In the genomic region with DNA sequence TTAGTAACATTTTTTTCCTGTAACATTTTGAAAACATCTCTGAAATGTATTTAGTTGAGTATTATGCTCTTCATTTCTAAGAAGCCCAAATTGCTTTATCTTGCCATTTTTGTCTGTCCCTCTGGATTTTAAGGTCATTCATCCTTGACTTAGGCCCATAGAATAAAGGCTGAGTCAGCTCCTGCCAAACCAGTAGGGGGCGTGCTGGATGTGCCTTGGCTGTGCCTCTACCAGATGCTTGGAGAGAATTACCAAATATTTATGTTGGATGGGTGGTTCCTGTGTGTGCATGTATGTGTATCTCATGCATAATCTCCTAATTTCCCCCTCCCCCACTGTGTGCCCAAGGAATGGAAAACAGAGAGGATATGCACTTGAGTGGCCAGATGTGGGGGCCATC, we compare ENCODE assay signal across 22 mouse cellular contexts. TPM values are rescaled to one million over a fixed set of nuclear protein-coding genes. Genes with fewer than 3 reads are reported as not detected.
DNase-seq lines count a peak whose midpoint lies in the region; ATAC-seq and TF ChIP-seq lines count a peak whose summit lies in the region.
"Had no signal": no experiment of that assay in that cellular context is flagged by ENCODE, and none has a peak within 500 bp of the region (broad histone marks: within the 10 kb centered on the region; RNA-seq: fewer than 3 reads in every experiment).

No protein-coding gene starts in this region.

- no peak overlapping the region for H3K9ac ChIP-seq in hindbrain, postnatal 0 days (replicated peaks; ENCODE audit: low read length)
- no peak overlapping the region for H3K9ac ChIP-seq in hindbrain, embryonic 14.5 days
- H3K9ac ChIP-seq: forebrain, embryonic 13.5 days; heart, embryonic 12.5 days; limb, embryonic 15.5 days had no signal

- WGBS in cerebellum, adult 2 months, result 50% methylated on average over 1 of the region's 1 CpGs
- 33% methylated on average over 1 of the region's 1 CpGs for WGBS in hindbrain, postnatal 0 days
- 37% methylated on average over 1 of the region's 1 CpGs for WGBS in hindbrain, embryonic 14.5 days

- H3K4me1 ChIP-seq in cerebellum, adult 2 months (ENCODE audit: control insufficient read depth, insufficient read depth, low read length), result peaks cover 20% of the 10 kb centered on the region
- H3K4me1 ChIP-seq in hindbrain, postnatal 0 days (ENCODE audit: insufficient read depth, low read length), result 0 out of 2 replicates have a peak, but pooled peaks cover 4% of the 10 kb centered on the region
- peaks cover 8% of the 10 kb centered on the region; the same call in 1 of the 2 replicates for H3K4me1 ChIP-seq in hindbrain, embryonic 14.5 days (replicated peaks; ENCODE audit: control insufficient read depth, insufficient read depth, low read length)
- peaks cover 5% of the 10 kb centered on the region for H3K4me1 ChIP-seq in E14TG2a.4 (replicated peaks; ENCODE audit: low read depth, low read length)

- no peak for ATAC-seq in cerebellum, adult (ENCODE audit: insufficient number of reproducible peaks, low FRiP score, low TSS enrichment)
- no peak for ATAC-seq in hindbrain, postnatal 0 days
- no peak for ATAC-seq in hindbrain, embryonic 14.5 days (ENCODE audit: low FRiP score)
- ATAC-seq: CD4-positive, CD25-positive, alpha-beta regulatory T cell, adult 4 months; forebrain, embryonic 13.5 days; hindbrain, embryonic 16.5 days; midbrain, embryonic 16.5 days had no signal

- no peak overlapping the region for H3K4me2 ChIP-seq in hindbrain, postnatal 0 days (ENCODE audit: low read depth, low read length)
- H3K4me2 ChIP-seq in hindbrain, embryonic 14.5 days (replicated peaks), result no peak overlapping the region
- H3K4me2 ChIP-seq: forebrain, embryonic 13.5 days; heart, embryonic 12.5 days; limb, embryonic 15.5 days had no signal

- H3K36me3 ChIP-seq in hindbrain, postnatal 0 days (ENCODE audit: insufficient read depth, low read length), result no peaks in the 10 kb centered on the region
- no peaks in the 10 kb centered on the region for H3K36me3 ChIP-seq in hindbrain, embryonic 14.5 days (replicated peaks; ENCODE audit: control insufficient read depth, insufficient read depth)
- H3K36me3 ChIP-seq in E14TG2a.4 (ENCODE audit: insufficient read depth, low read length), result no peaks in the 10 kb centered on the region
- H3K36me3 ChIP-seq: heart, embryonic 12.5 days; limb, embryonic 15.5 days had no signal

- no peak overlapping the region for H3K4me3 ChIP-seq in cerebellum, adult 2 months (replicated peaks; ENCODE audit: insufficient read depth, low read depth, low read length)
- no peak overlapping the region for H3K4me3 ChIP-seq in hindbrain, postnatal 0 days (ENCODE audit: low read length)
- no peak overlapping the region for H3K4me3 ChIP-seq in hindbrain, embryonic 14.5 days (replicated peaks; ENCODE audit: low read length)
- no peak overlapping the region for H3K4me3 ChIP-seq in E14TG2a.4 (replicated peaks; ENCODE audit: low read length)
- H3K4me3 ChIP-seq: forebrain, embryonic 13.5 days; heart, embryonic 12.5 days; limb, embryonic 15.5 days had no signal

- no peaks in the 10 kb centered on the region for H3K9me3 ChIP-seq in hindbrain, postnatal 0 days (ENCODE audit: low read length)
- H3K9me3 ChIP-seq in hindbrain, embryonic 14.5 days (ENCODE audit: control insufficient read depth, low read length), result no peaks in the 10 kb centered on the region
- no peaks in the 10 kb centered on the region for H3K9me3 ChIP-seq in E14TG2a.4 (ENCODE audit: low read length)
- H3K9me3 ChIP-seq: forebrain, embryonic 13.5 days; heart, embryonic 12.5 days; limb, embryonic 15.5 days had no signal

- peak; percentile 43; the same call in 1 of the 2 replicates for TF ChIP-seq CTCF in cerebellum, adult 2 months (IDR thresholded peaks at IDR 0.05; ENCODE audit: borderline replicate concordance, insufficient read depth, low read depth, low read length)
- TF ChIP-seq CTCF in hindbrain, postnatal 0 days (IDR thresholded peaks at IDR 0.05; ENCODE audit: low read depth), result peak; percentile 21
- peak; percentile 17; the same call in 1 of the 2 replicates for TF ChIP-seq CTCF in E14TG2a.4 (conservative IDR thresholded peaks at IDR 0.05; ENCODE audit: low read length)

- peak in 1 of 2 experiments; percentile 51 for DNase-seq in cerebellum, adult 2 months
- no peak for DNase-seq in hindbrain, postnatal 0 days (ENCODE audit: low spot score)
- no peak for DNase-seq in hindbrain, embryonic 14.5 days (ENCODE audit: low spot score)
- peak; percentile 57 for DNase-seq in brain, adult 2 months (ENCODE audit: low read depth, low spot score)
- no peak for DNase-seq in ovary, postnatal 36 days (ENCODE audit: low spot score)
- DNase-seq: adrenal gland, adult 2 months; gastrocnemius, postnatal 10 days; heart, adult 11 months; kidney, adult 11 months; layer of hippocampus, postnatal 36 days; lung, adult 2 months; thymus, postnatal 25 days had no signal

- H3K27me3 ChIP-seq in cerebellum, adult 2 months (ENCODE audit: control insufficient read depth, insufficient read depth, low read length), result no peaks in the 10 kb centered on the region
- H3K27me3 ChIP-seq in hindbrain, postnatal 0 days (ENCODE audit: insufficient read depth, low read length), result no peaks in the 10 kb centered on the region
- H3K27me3 ChIP-seq in hindbrain, embryonic 14.5 days (ENCODE audit: control insufficient read depth, insufficient read depth, low read length), result no peaks in the 10 kb centered on the region
- H3K27me3 ChIP-seq in E14TG2a.4 (ENCODE audit: insufficient read depth, low read length), result peaks cover 32% of the 10 kb centered on the region

- no peak for TF ChIP-seq POLR2A in cerebellum, adult 2 months (IDR thresholded peaks at IDR 0.05; ENCODE audit: borderline replicate concordance, insufficient read depth, low read length)

- H3K27ac ChIP-seq in cerebellum, adult 2 months (ENCODE audit: insufficient read depth, low read length), result no peak overlapping the region
- H3K27ac ChIP-seq in hindbrain, postnatal 0 days, result no peak overlapping the region
- H3K27ac ChIP-seq in hindbrain, embryonic 14.5 days, result no peak overlapping the region
- H3K27ac ChIP-seq: forebrain, embryonic 13.5 days; limb, embryonic 15.5 days had no signal

RNA-seq across cellular contexts. Expression of a gene that starts 2.4 kb away (rescaled TPM):
- 51.4 and 63.6 TPM in 2 replicates for polyA plus RNA-seq in cerebellum, adult 2 months (2012; rRNA removed)
- total RNA-seq in hindbrain, postnatal 0 days (2014; rRNA removed), result 22.5 and 25.3 TPM in 2 replicates
- 3.2 and 4.4 TPM in 2 replicates for polyA plus RNA-seq in hindbrain, postnatal 0 days (2015; fragmentation: Nextera tagmentation; extraction: Ambion mirVana)
- polyA plus RNA-seq in hindbrain, embryonic 14.5 days (2014; fragmentation: Nextera tagmentation; extraction: Ambion mirVana), result 3.5 and 3.7 TPM in 2 replicates
- total RNA-seq: megakaryocyte-erythroid progenitor cell, adult 5-6 weeks; neutrophil, adult 5-6 weeks had no signal
- polyA plus RNA-seq: CD4-positive, CD25-positive, alpha-beta regulatory T cell, adult 4 months had no signal
